8 mouse cellular contexts compared by ENCODE assay signal in genomic region chr1:172127487-172127886, GRCm38 (mm10). TPM values are rescaled to one million over a fixed set of nuclear protein-coding genes. Genes with fewer than 3 reads are reported as not detected.
A peak's percentile ranks its signal among the peaks of the same experiment; 100 is the strongest.
DNase-seq lines count a peak whose midpoint lies in the region; ATAC-seq lines count a peak whose summit lies in the region.

No protein-coding gene starts in this region.

- no peaks in the 10 kb centered on the region for H3K9me3 ChIP-seq in heart, embryonic 10.5 days
- no peaks in the 10 kb centered on the region for H3K9me3 ChIP-seq in embryonic facial prominence, embryonic 10.5 days
- no peaks in the 10 kb centered on the region for H3K9me3 ChIP-seq in hindbrain, embryonic 16.5 days (ENCODE audit: control insufficient read depth, low read length)

- peaks cover 6% of the 10 kb centered on the region for H3K4me1 ChIP-seq in heart, embryonic 10.5 days
- peaks cover 11% of the 10 kb centered on the region for H3K4me1 ChIP-seq in embryonic facial prominence, embryonic 10.5 days
- peaks cover 7% of the 10 kb centered on the region for H3K4me1 ChIP-seq in hindbrain, embryonic 16.5 days (ENCODE audit: control insufficient read depth, insufficient read depth, low read depth, low read length)

- peaks cover 13% of the 10 kb centered on the region; the same call in 1 of the 2 replicates for H3K79me2 ChIP-seq in macrophage (ENCODE audit: inconsistent target)

- H3K27me3 ChIP-seq in heart, embryonic 10.5 days (ENCODE audit: insufficient read depth, poor library complexity, severe bottlenecking), result no peaks in the 10 kb centered on the region
- H3K27me3 ChIP-seq in embryonic facial prominence, embryonic 10.5 days (replicated peaks; ENCODE audit: low read depth, poor library complexity, severe bottlenecking), result no peaks in the 10 kb centered on the region
- no peaks in the 10 kb centered on the region for H3K27me3 ChIP-seq in hindbrain, embryonic 16.5 days (replicated peaks; ENCODE audit: control insufficient read depth, insufficient read depth, low read length)

- H3K36me3 ChIP-seq in heart, embryonic 10.5 days, result peaks cover 54% of the 10 kb centered on the region
- H3K36me3 ChIP-seq in embryonic facial prominence, embryonic 10.5 days (replicated peaks), result peaks cover 56% of the 10 kb centered on the region
- peaks cover 24% of the 10 kb centered on the region for H3K36me3 ChIP-seq in hindbrain, embryonic 16.5 days (ENCODE audit: control insufficient read depth, insufficient read depth, low read length)
- H3K36me3 ChIP-seq in macrophage (ENCODE audit: inconsistent target), result peaks cover 28% of the 10 kb centered on the region

- no peak for DNase-seq in heart, embryonic 10.5 days (ENCODE audit: low spot score)
- DNase-seq in heart, postnatal 4 days, result no peak
- no peak for DNase-seq in embryonic facial prominence, embryonic 10.5 days (ENCODE audit: low spot score)
- no peak for DNase-seq in left cerebral cortex, postnatal 4 days
- no peak for DNase-seq in urinary bladder, postnatal 25 days (ENCODE audit: low spot score)

- H3K27ac ChIP-seq in heart, embryonic 10.5 days, result peak overlapping the region; percentile 94
- peak overlapping the region; percentile 89 for H3K27ac ChIP-seq in embryonic facial prominence, embryonic 10.5 days (replicated peaks)
- H3K27ac ChIP-seq in hindbrain, embryonic 16.5 days (ENCODE audit: low read depth, low read length), result no peak overlapping the region
- no peak overlapping the region for H3K27ac ChIP-seq in macrophage

- WGBS in heart, embryonic 10.5 days, result 39% methylated on average over 5 of the region's 5 CpGs
- WGBS in embryonic facial prominence, embryonic 10.5 days, result 51% methylated on average over 5 of the region's 5 CpGs
- 45% methylated on average over 5 of the region's 5 CpGs for WGBS in hindbrain, embryonic 16.5 days
- WGBS in macrophage (ENCODE audit: missing documents), result 75% methylated on average over 5 of the region's 5 CpGs

- peak overlapping the region; percentile 65 for H3K9ac ChIP-seq in hindbrain, embryonic 16.5 days (ENCODE audit: low read depth, low read length)

- peak overlapping the region; percentile 89 for H3K4me3 ChIP-seq in heart, embryonic 10.5 days
- peak overlapping the region; percentile 81 for H3K4me3 ChIP-seq in embryonic facial prominence, embryonic 10.5 days
- peak overlapping the region; percentile 50 for H3K4me3 ChIP-seq in hindbrain, embryonic 16.5 days (ENCODE audit: low read length)
- peak overlapping the region; percentile 99 for H3K4me3 ChIP-seq in macrophage (ENCODE audit: inconsistent target)

- no peak for ATAC-seq in hindbrain, embryonic 16.5 days
- no peak for ATAC-seq in monocyte, adult 5-6 weeks (replicated peaks; ENCODE audit: insufficient number of reproducible peaks, low FRiP score, low TSS enrichment, poor library complexity, severe bottlenecking)

- H3K4me2 ChIP-seq in hindbrain, embryonic 16.5 days (ENCODE audit: low read length), result peak overlapping the region; percentile 73

- intact Hi-C loops in left cerebral cortex, postnatal 4 days (cut with DNase I), result loop anchor here (10.0 kb wide), 1 partner anchor 187 kb away; no protein-coding TSS in a partner anchor

RNA-seq across cellular contexts. Expression of gene Pex19, which starts 0.9 kb away (rescaled TPM):
- 154 and 161 TPM in 2 replicates for polyA plus RNA-seq in heart, embryonic 10.5 days (2016; fragmentation: Nextera tagmentation; extraction: Ambion mirVana)
- 100 to 1,000 TPM; 129 to 134 TPM for total RNA-seq in heart, postnatal 4 days (2021)
- polyA plus RNA-seq in embryonic facial prominence, embryonic 10.5 days (2016; fragmentation: Nextera tagmentation; extraction: Ambion mirVana), result 184 and 185 TPM in 2 replicates
- 169 and 173 TPM in 2 replicates for polyA plus RNA-seq in hindbrain, embryonic 16.5 days (2015; fragmentation: Nextera tagmentation; extraction: Ambion mirVana)
- 10 to 100 TPM; 10.6 to 83.8 (median 47.2) TPM for total RNA-seq in macrophage (2018; cell fraction: chromatin; rRNA removed)
- total RNA-seq in macrophage (2018; cell fraction: cytosol; rRNA removed), result 10 to 100 TPM; 40.4 to 60.5 (median 51.6) TPM
- 10 to 100 TPM; 17.9 to 67.3 (median 36.4) TPM for total RNA-seq in macrophage (2018; cell fraction: nucleus; rRNA removed)
- 44.5 to 55.5 TPM (median 48.6 TPM) in 3 replicates for polyA plus RNA-seq in macrophage (2018)
- total RNA-seq in monocyte, adult 5-6 weeks (2017), result 42.1 to 57.3 TPM (median 52.1 TPM) in 3 replicates
- 10 to 100 TPM; 73.9 to 84.3 TPM for total RNA-seq in left cerebral cortex, postnatal 4 days (2021)

RNA-seq across cellular contexts. Expression of gene Dcaf8, which starts 20.4 kb away (rescaled TPM):
- polyA plus RNA-seq in heart, embryonic 10.5 days (2016; fragmentation: Nextera tagmentation; extraction: Ambion mirVana), result 110 and 125 TPM in 2 replicates
- 100 to 1,000 TPM; 114 to 115 TPM for total RNA-seq in heart, postnatal 4 days (2021)
- 130 and 141 TPM in 2 replicates for polyA plus RNA-seq in embryonic facial prominence, embryonic 10.5 days (2016; fragmentation: Nextera tagmentation; extraction: Ambion mirVana)
- 86.6 and 91.6 TPM in 2 replicates for polyA plus RNA-seq in hindbrain, embryonic 16.5 days (2015; fragmentation: Nextera tagmentation; extraction: Ambion mirVana)
- total RNA-seq in macrophage (2018; cell fraction: chromatin; rRNA removed), result 100 to 1,000 TPM; 126 to 343 (median 201) TPM
- total RNA-seq in macrophage (2018; cell fraction: cytosol; rRNA removed), result 10 to 100 TPM; 39.1 to 80.5 (median 58.1) TPM
- 100 to 1,000 TPM in 19 of 26 experiments, 10 to 100 TPM in 7; 74.2 to 226 (median 122) TPM for total RNA-seq in macrophage (2018; cell fraction: nucleus; rRNA removed)
- 45.9 to 68.0 TPM (median 67.8 TPM) in 3 replicates for polyA plus RNA-seq in macrophage (2018)
- total RNA-seq in monocyte, adult 5-6 weeks (2017), result 77.0 to 164 TPM (median 136 TPM) in 3 replicates
- total RNA-seq in left cerebral cortex, postnatal 4 days (2021), result 10 to 100 TPM; 71.9 to 75.8 TPM

RNA-seq across cellular contexts. Expression of gene Ncstn, which starts 44.9 kb away (rescaled TPM):
- polyA plus RNA-seq in heart, embryonic 10.5 days (2016; fragmentation: Nextera tagmentation; extraction: Ambion mirVana), result 107 and 124 TPM in 2 replicates
- 10 to 100 TPM; 65.6 to 67.4 TPM for total RNA-seq in heart, postnatal 4 days (2021)
- 92.1 and 98.5 TPM in 2 replicates for polyA plus RNA-seq in embryonic facial prominence, embryonic 10.5 days (2016; fragmentation: Nextera tagmentation; extraction: Ambion mirVana)
- polyA plus RNA-seq in hindbrain, embryonic 16.5 days (2015; fragmentation: Nextera tagmentation; extraction: Ambion mirVana), result 110 and 121 TPM in 2 replicates
- total RNA-seq in macrophage (2018; cell fraction: chromatin; rRNA removed), result 100 to 1,000 TPM; 113 to 203 (median 175) TPM
- total RNA-seq in macrophage (2018; cell fraction: cytosol; rRNA removed), result 100 to 1,000 TPM in 17 of 26 experiments, 10 to 100 TPM in 9; 79.5 to 154 (median 113) TPM
- 100 to 1,000 TPM; 160 to 275 (median 228) TPM for total RNA-seq in macrophage (2018; cell fraction: nucleus; rRNA removed)
- polyA plus RNA-seq in macrophage (2018), result 95.2 to 110 TPM (median 102 TPM) in 3 replicates
- total RNA-seq in monocyte, adult 5-6 weeks (2017), result 47.2 to 70.4 TPM (median 56.3 TPM) in 3 replicates
- total RNA-seq in left cerebral cortex, postnatal 4 days (2021), result 10 to 100 TPM; 80.0 to 85.3 TPM

RNA-seq across cellular contexts. Expression of gene Copa, which starts 45.2 kb away (rescaled TPM):
- polyA plus RNA-seq in heart, embryonic 10.5 days (2016; fragmentation: Nextera tagmentation; extraction: Ambion mirVana), result 188 and 218 TPM in 2 replicates
- 100 to 1,000 TPM; 160 to 167 TPM for total RNA-seq in heart, postnatal 4 days (2021)
- polyA plus RNA-seq in embryonic facial prominence, embryonic 10.5 days (2016; fragmentation: Nextera tagmentation; extraction: Ambion mirVana), result 185 and 189 TPM in 2 replicates
- polyA plus RNA-seq in hindbrain, embryonic 16.5 days (2015; fragmentation: Nextera tagmentation; extraction: Ambion mirVana), result 181 and 214 TPM in 2 replicates
- total RNA-seq in macrophage (2018; cell fraction: chromatin; rRNA removed), result 100 to 1,000 TPM; 217 to 448 (median 328) TPM
- total RNA-seq in macrophage (2018; cell fraction: cytosol; rRNA removed), result 100 to 1,000 TPM; 105 to 172 (median 141) TPM
- 100 to 1,000 TPM; 171 to 303 (median 216) TPM for total RNA-seq in macrophage (2018; cell fraction: nucleus; rRNA removed)
- 141 to 187 TPM (median 150 TPM) in 3 replicates for polyA plus RNA-seq in macrophage (2018)
- 154 to 190 TPM (median 159 TPM) in 3 replicates for total RNA-seq in monocyte, adult 5-6 weeks (2017)
- 100 to 1,000 TPM; 195 to 198 TPM for total RNA-seq in left cerebral cortex, postnatal 4 days (2021)

Comparison
In these comparisons a context has a peak if more than half of its experiments do, and no peak if none do; other contexts are left out.
1. H3K27ac ChIP-seq: peak in heart, embryonic 10.5 days (single experiment) and embryonic facial prominence, embryonic 10.5 days (single experiment); none in hindbrain, embryonic 16.5 days (single experiment) and macrophage (single experiment).
2. Peak in every context shown above with its lines, with median percentiles within 50 percentile points of each other: H3K4me3 ChIP-seq.